Mouse (Mus musculus): ENCODE measurements around the gene Clcc1.
A peak's percentile ranks its signal among the peaks of the same experiment; 100 is the strongest.

Gene Clcc1

GRCm38 (mm10) chr3:108701256-108701655, 47.5 kb downstream of the Clcc1 start:
- DNase-seq (ENCODE audit: low spot score in 2 of 2): no peak

GRCm38 (mm10) chr3:108702789-108703188, 49.1 kb downstream of the Clcc1 start:
- no peak for DNase-seq (ENCODE audit: low spot score in 2 of 2)

DNA sequence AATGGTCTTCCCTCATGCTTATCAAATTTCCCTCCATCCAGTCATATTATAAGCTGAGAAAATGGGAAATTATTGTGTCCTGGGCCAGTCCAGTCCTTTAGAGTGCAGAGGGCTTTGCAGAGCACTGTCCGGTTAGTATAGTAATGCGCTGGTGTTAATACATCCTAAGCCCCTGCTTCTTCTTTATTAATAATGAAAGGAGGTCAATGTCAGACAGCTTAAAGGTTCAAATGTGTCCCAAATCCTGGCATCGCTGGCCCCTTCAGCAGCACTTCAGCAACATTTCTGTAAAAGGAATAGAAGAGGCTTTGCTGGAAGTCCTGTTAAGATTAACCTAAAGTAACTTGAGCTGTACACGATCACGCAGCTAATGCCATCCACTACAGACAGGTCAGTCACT, 57.6 kb downstream of the Clcc1 start:
- DNase-seq (ENCODE audit: low spot score in 2 of 2): no peak

- DNase-seq (ENCODE audit: low spot score in 2 of 2): no peak
Observed at GRCm38 (mm10) chr3:108713065-108713675, 59.5 kb downstream of the Clcc1 start.

- no peak for DNase-seq (ENCODE audit: low spot score in 2 of 2)
Observed at GRCm38 (mm10) chr3:108714837-108715236, 61.1 kb downstream of the Clcc1 start.

GRCm38 (mm10) chr3:108717896-108718502, 64.3 kb downstream of the Clcc1 start:
- DNase-seq (ENCODE audit: low spot score in 2 of 2): no peak

DNA sequence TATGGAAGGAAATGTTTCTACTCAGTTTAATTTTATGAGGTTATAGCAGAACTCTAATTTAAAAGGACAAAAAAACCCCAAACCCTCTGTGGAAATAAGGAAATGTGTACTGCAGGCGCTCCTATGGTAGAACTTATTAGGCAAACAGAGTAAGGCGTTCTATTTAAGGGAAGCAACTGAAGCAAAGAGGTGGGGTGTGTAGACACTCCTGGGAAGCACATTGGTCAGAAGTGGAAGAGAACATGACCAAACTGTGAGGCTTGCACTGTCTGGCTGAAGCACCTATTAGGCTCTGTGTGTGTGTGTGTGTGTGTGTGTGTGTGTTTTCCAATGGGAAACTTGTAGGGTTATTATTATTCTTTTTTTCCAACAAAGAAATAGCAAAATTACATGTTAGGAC, 65.6 kb downstream of the Clcc1 start:
- DNase-seq (ENCODE audit: low spot score in 2 of 2): no peak

- DNase-seq (ENCODE audit: low spot score in 2 of 2): no peak
Observed at GRCm38 (mm10) chr3:108719761-108720160, 66.0 kb downstream of the Clcc1 start.

- peak in 1 of 2 experiments; percentile 42 for DNase-seq (ENCODE audit: low spot score in 2 of 2)
Observed at GRCm38 (mm10) chr3:108721076-108721991, 67.6 kb downstream of the Clcc1 start.

DNA sequence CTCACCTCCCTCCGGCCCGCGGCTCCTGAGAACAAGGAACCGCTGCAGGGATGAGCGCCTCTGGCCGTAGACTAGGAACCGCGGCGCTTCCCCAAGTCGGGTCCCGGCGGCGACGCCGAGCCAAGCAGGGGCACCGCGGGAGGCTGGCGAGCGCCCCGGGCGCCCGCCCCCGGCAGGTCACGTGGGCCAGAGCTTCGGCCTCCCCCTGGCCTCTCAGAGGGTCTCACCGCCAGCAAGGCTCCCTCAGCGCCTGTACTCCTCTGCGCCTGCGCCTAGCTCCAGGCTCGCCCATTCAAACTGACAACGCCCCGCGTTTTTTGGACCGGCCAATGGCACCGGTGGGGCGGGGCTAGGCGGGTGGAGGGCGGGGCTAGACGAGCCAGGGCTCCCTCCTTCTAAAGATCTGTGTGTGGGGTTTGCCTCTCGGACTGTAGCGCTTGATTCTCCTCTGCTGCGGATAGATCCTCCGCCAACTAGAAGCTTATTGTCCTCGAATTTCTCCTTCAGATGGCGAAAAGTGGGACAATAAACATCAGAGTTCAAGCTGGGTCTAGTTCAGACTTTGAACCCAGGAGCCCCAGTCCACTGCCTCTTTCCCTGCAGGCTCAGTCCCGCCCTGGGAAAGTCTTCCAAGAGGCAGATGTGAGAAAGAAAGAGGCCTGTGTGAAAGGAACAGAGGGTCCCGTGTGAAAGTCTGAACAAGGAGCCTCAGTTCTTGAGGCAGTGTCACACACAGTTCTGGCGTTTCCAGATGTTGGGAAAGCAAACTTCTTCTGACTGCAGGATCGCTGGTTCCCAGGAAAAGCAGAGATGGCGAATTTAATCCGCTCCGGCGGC, 68.5 kb downstream of the Clcc1 start, which contains the start of gene Gpsm2:
Gene Gpsm2, minus strand, starts transcription at position 274 of the 837 bp plus-strand sequence.
- peak; percentile 86 to 95 for DNase-seq (ENCODE audit: low spot score in 2 of 2)

GRCm38 (mm10) chr3:108726413-108726812, 72.7 kb downstream of the Clcc1 start:
- no peak for DNase-seq (ENCODE audit: low spot score in 2 of 2)

- no peak for DNase-seq (ENCODE audit: low spot score in 2 of 2)
Observed at GRCm38 (mm10) chr3:108727344-108727743, 73.6 kb downstream of the Clcc1 start.

DNA sequence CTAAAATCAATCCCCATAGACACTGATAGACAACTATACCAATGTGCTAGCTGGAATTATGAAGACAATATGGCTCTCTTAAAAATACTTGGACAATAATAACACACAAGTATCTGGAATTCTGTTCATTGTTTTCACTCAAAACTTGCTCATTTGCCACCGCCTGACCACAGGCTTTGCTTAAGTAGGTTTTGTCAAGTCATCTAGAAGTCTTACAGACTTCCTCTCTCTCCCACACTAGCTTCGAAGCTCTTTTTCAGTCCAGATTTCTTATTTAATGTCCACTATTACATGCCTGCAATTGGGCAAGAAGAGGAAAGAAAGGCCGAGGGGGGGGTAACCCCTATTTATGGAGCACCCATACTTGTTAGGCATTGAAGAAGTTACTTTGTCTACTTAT, 74.1 kb downstream of the Clcc1 start:
- no peak for DNase-seq (ENCODE audit: low spot score in 2 of 2)
